Mouse (Mus musculus) stomach, embryonic 16.5 days (tissue): Measurements from ENCODE around the gene Pdzrn3. TPM values are rescaled to one million over a fixed set of nuclear protein-coding genes. Genes with fewer than 3 reads are reported as not detected.

ENCODE experiments used
- ATAC-seq: fragments of 200-750 bp; cut with Nextera tagmentation; 2 replicates; pipeline ENCODE4 v1.8.0; 2017; ENCODE audit warnings: moderate number of reproducible peaks, moderate TSS enrichment; ENCODE audit not compliant: insufficient read depth, low FRiP score
- H3K27ac ChIP-seq: fragments of 300-500 bp; sonication (generic); 2 replicates; pipeline ENCODE4 v1.5.1; 2014; ENCODE audit warnings: low read length
- H3K27me3 ChIP-seq: fragments of 300-500 bp; sonication (generic); 2 replicates; pipeline ENCODE4 v1.6.1; 2014; ENCODE audit warnings: low read length, control low read depth, mixed read lengths; ENCODE audit not compliant: control insufficient read depth, insufficient read depth
- H3K36me3 ChIP-seq: fragments of 300-500 bp; sonication (generic); 2 replicates; pipeline ENCODE4 v1.6.1; 2014; ENCODE audit warnings: low read length; ENCODE audit not compliant: control insufficient read depth, insufficient read depth
- H3K4me1 ChIP-seq: fragments of 300-500 bp; sonication (generic); 2 replicates; pipeline ENCODE4 v1.6.1; 2014; ENCODE audit warnings: low read length, control low read depth, mixed read lengths; ENCODE audit not compliant: control insufficient read depth, insufficient read depth
- H3K4me2 ChIP-seq: fragments of 300-500 bp; sonication (generic); 2 replicates; pipeline ENCODE4 v1.6.1; 2014; ENCODE audit warnings: low read depth, low read length, mixed read lengths
- H3K4me3 ChIP-seq: fragments of 300-500 bp; sonication (generic); replicated peaks from 2 replicates; pipeline ENCODE4 v1.5.1; 2014; ENCODE audit warnings: mild to moderate bottlenecking, low read length
- H3K9ac ChIP-seq: fragments of 300-500 bp; sonication (generic); 2 replicates; pipeline ENCODE4 v1.6.1; 2014; ENCODE audit warnings: low read length
- H3K9me3 ChIP-seq: fragments of 300-500 bp; sonication (generic); replicated peaks from 2 replicates; pipeline ENCODE4 v1.6.1; 2016; ENCODE audit warnings: low read length, control low read depth; ENCODE audit not compliant: control insufficient read depth
- WGBS: fragments of 180-500 bp; shearing (Covaris S2); extraction: QIAGEN DNeasy Blood & Tissue Kit; methylation state at CpG from one replicate; pipeline ENCODE4 v1.1.7; 2014; 5-methylcytosine and 5-hydroxymethylcytosine counted together
- polyA plus RNA-seq: library from polyadenylated mRNA; unstranded; fragments of >200 nt; fragmentation: Nextera tagmentation; extraction: Ambion mirVana; gene quantifications from 2 replicates; pipeline ENCODE4 v1.2.1, GENCODE M21; 2015

The Pdzrn3 gene
- polyA plus RNA-seq, 1 experiment from 2014 or later = 9.1 TPM

- Histone ChIP-seq H3K4me1 (peaks cover 11% of the 10 kb centered on the region), H3K4me3 (no peak overlapping the region), H3K36me3 (no peaks in the 10 kb centered on the region), H3K27ac (no peak overlapping the region), H3K9me3 (no peaks in the 10 kb centered on the region), H3K9ac (no peak overlapping the region), H3K27me3 (no peaks in the 10 kb centered on the region), H3K4me2 (no peak overlapping the region)
- WGBS = 63% methylated on average over 3 of the region's 3 CpGs
- ATAC-seq = no peak
Measured at GRCm38 (mm10) chr6:101220307-101220706, 157.4 kb downstream of the Pdzrn3 start.

- no peak overlapping the region for H3K9ac ChIP-seq
- no peak for ATAC-seq
- WGBS = 79% methylated on average over 3 of the region's 3 CpGs
- H3K36me3 ChIP-seq = no peaks in the 10 kb centered on the region
- no peak overlapping the region for H3K4me2 ChIP-seq
- no peak overlapping the region for H3K27ac ChIP-seq
- no peaks in the 10 kb centered on the region for H3K9me3 ChIP-seq
- H3K4me1 ChIP-seq = peaks cover 11% of the 10 kb centered on the region
- H3K27me3 ChIP-seq = no peaks in the 10 kb centered on the region
- no peak overlapping the region for H3K4me3 ChIP-seq
Measured at GRCm38 (mm10) chr6:101219004-101219403, 158.7 kb downstream of the Pdzrn3 start.

GRCm38 (mm10) chr6:101218197-101218596 is 159.5 kb downstream of the Pdzrn3 start:
- H3K27ac ChIP-seq = no peak overlapping the region; the same call in 1 of the 2 replicates

GRCm38 (mm10) chr6:101217756-101218155 is 159.9 kb downstream of the Pdzrn3 start:
- Histone ChIP-seq H3K9ac (no peak overlapping the region), H3K4me1 (peaks cover 11% of the 10 kb centered on the region), H3K36me3 (no peaks in the 10 kb centered on the region), H3K4me3 (no peak overlapping the region), H3K4me2 (no peak overlapping the region), H3K27me3 (no peaks in the 10 kb centered on the region), H3K27ac (no peak overlapping the region), H3K9me3 (no peaks in the 10 kb centered on the region)
- 33% methylated on average over 6 of the region's 6 CpGs for WGBS
- ATAC-seq = no peak

More at GRCm38 (mm10) chr6:101218197-101218596, 159.5 kb downstream of the Pdzrn3 start:
- H3K27me3 ChIP-seq = no peaks in the 10 kb centered on the region
- no peak overlapping the region for H3K9ac ChIP-seq
- no peak for ATAC-seq
- H3K4me1 ChIP-seq = peaks cover 11% of the 10 kb centered on the region
- no peaks in the 10 kb centered on the region for H3K36me3 ChIP-seq
- no peak overlapping the region for H3K4me3 ChIP-seq
- WGBS = 72% methylated on average over 4 of the region's 4 CpGs
- H3K9me3 ChIP-seq = no peaks in the 10 kb centered on the region
- H3K4me2 ChIP-seq = no peak overlapping the region

GRCm38 (mm10) chr6:101215436-101215791 is 162.3 kb downstream of the Pdzrn3 start:
- 25% methylated on average over 16 of the region's 16 CpGs for WGBS
- Histone ChIP-seq H3K27me3 (no peaks in the 10 kb centered on the region), H3K36me3 (no peaks in the 10 kb centered on the region), H3K9ac (no peak overlapping the region), H3K4me1 (peaks cover 11% of the 10 kb centered on the region), H3K4me3 (no peak overlapping the region), H3K9me3 (no peaks in the 10 kb centered on the region), H3K27ac (peak overlapping the region; percentile 34; the same call in 1 of the 2 replicates), H3K4me2 (peak overlapping the region; percentile 28)
- peak; percentile 55; the same call in 1 of the 2 replicates for ATAC-seq

- Histone ChIP-seq H3K9ac (no peak overlapping the region), H3K9me3 (no peaks in the 10 kb centered on the region), H3K27ac (no peak overlapping the region), H3K4me1 (peaks cover 11% of the 10 kb centered on the region), H3K4me3 (no peak overlapping the region), H3K36me3 (no peaks in the 10 kb centered on the region), H3K4me2 (peak overlapping the region; percentile 28), H3K27me3 (no peaks in the 10 kb centered on the region)
- ATAC-seq = no peak
- WGBS = 65% methylated on average over 8 of the region's 8 CpGs
Measured at GRCm38 (mm10) chr6:101214734-101215435, 162.8 kb downstream of the Pdzrn3 start.

- Histone ChIP-seq H3K27me3 (no peaks in the 10 kb centered on the region), H3K36me3 (no peaks in the 10 kb centered on the region), H3K4me3 (no peak overlapping the region), H3K9me3 (no peaks in the 10 kb centered on the region), H3K9ac (no peak overlapping the region), H3K27ac (no peak overlapping the region), H3K4me2 (no peak overlapping the region), H3K4me1 (peaks cover 5% of the 10 kb centered on the region)
- no peak for ATAC-seq
- WGBS = 80% methylated on average over 5 of the region's 5 CpGs
Measured at GRCm38 (mm10) chr6:101213066-101213465, 164.6 kb downstream of the Pdzrn3 start.

- peaks cover 5% of the 10 kb centered on the region; the same call in 1 of the 2 replicates for H3K4me1 ChIP-seq
- H3K27ac ChIP-seq = no peak overlapping the region
- no peak overlapping the region for H3K4me3 ChIP-seq
- 88% methylated on average over 6 of the region's 6 CpGs for WGBS
- no peak overlapping the region for H3K9ac ChIP-seq
- H3K4me2 ChIP-seq = no peak overlapping the region
- H3K9me3 ChIP-seq = no peaks in the 10 kb centered on the region
- no peak for ATAC-seq
- no peaks in the 10 kb centered on the region for H3K27me3 ChIP-seq
- H3K36me3 ChIP-seq = no peaks in the 10 kb centered on the region
Measured at GRCm38 (mm10) chr6:101212086-101212485, 165.6 kb downstream of the Pdzrn3 start.

- H3K9ac ChIP-seq = no peak overlapping the region
- H3K4me1 ChIP-seq = peaks cover 5% of the 10 kb centered on the region; the same call in 1 of the 2 replicates
- H3K36me3 ChIP-seq = no peaks in the 10 kb centered on the region
- H3K27ac ChIP-seq = no peak overlapping the region
- no peaks in the 10 kb centered on the region for H3K9me3 ChIP-seq
- ATAC-seq = no peak
- no peaks in the 10 kb centered on the region for H3K27me3 ChIP-seq
- no peak overlapping the region for H3K4me2 ChIP-seq
- H3K4me3 ChIP-seq = no peak overlapping the region
- WGBS = 85% methylated on average over 8 of the region's 8 CpGs
Measured at GRCm38 (mm10) chr6:101211361-101211841, 166.3 kb downstream of the Pdzrn3 start.
